Mouse (Mus musculus) ovary, postnatal 36 days (tissue): Measurements from ENCODE around the gene Zbtb8b.
"Not testable (repeated sequence)": the region's sequence is repeated elsewhere in the genome, so short reads cannot be mapped to it uniquely, and the experiment has no call there.

ENCODE experiments used
- DNase-seq: peaks from one replicate; pipeline ENCODE4 v3.0.0; 2022; ENCODE audit warnings: low spot score, mixed read lengths

Zbtb8b gene

GRCm38 (mm10) chr4:129415892-129416291 is 24.8 kb downstream of the Zbtb8b start:
- no peak for DNase-seq

GRCm38 (mm10) chr4:129410991-129411390 is 29.7 kb downstream of the Zbtb8b start:
- no peak for DNase-seq

- DNase-seq = not testable (repeated sequence)
These were observed 30.1 kb downstream of the Zbtb8b start for GRCm38 (mm10) chr4:129410532-129410931.

GRCm38 (mm10) chr4:129406447-129406846 is 34.2 kb downstream of the Zbtb8b start:
- DNase-seq = peak; percentile 71

GRCm38 (mm10) chr4:129399813-129400212 is 40.8 kb downstream of the Zbtb8b start:
- DNase-seq = no peak

- no peak for DNase-seq
These were observed 43.7 kb downstream of the Zbtb8b start for GRCm38 (mm10) chr4:129396960-129397359.

- DNase-seq = no peak
These were observed 46.4 kb downstream of the Zbtb8b start for GRCm38 (mm10) chr4:129394089-129394870.

- DNase-seq = no peak
These were observed 49.6 kb downstream of the Zbtb8b start for GRCm38 (mm10) chr4:129390936-129391557.

- no peak for DNase-seq
These were observed 50.4 kb downstream of the Zbtb8b start for GRCm38 (mm10) chr4:129390216-129390743.

GRCm38 (mm10) chr4:129388404-129388803 is 52.2 kb downstream of the Zbtb8b start:
- DNase-seq = no peak

GRCm38 (mm10) chr4:129386989-129387388 is 53.7 kb downstream of the Zbtb8b start:
- DNase-seq = no peak

- DNase-seq = no peak
These were observed 54.2 kb downstream of the Zbtb8b start for GRCm38 (mm10) chr4:129386269-129386946.

- no peak for DNase-seq
These were observed 55.0 kb downstream of the Zbtb8b start for GRCm38 (mm10) chr4:129385685-129386084.

- DNase-seq = no peak
These were observed 56.2 kb downstream of the Zbtb8b start for GRCm38 (mm10) chr4:129384440-129384839.

- no peak for DNase-seq
These were observed 57.1 kb downstream of the Zbtb8b start for GRCm38 (mm10) chr4:129383586-129383985.

- no peak for DNase-seq
These were observed 58.2 kb downstream of the Zbtb8b start for GRCm38 (mm10) chr4:129382488-129382887.

- DNase-seq = no peak
These were observed 58.6 kb downstream of the Zbtb8b start for GRCm38 (mm10) chr4:129382029-129382428.

GRCm38 (mm10) chr4:129381148-129381547 is 59.5 kb downstream of the Zbtb8b start:
- no peak for DNase-seq

- no peak for DNase-seq
These were observed 60.8 kb downstream of the Zbtb8b start for GRCm38 (mm10) chr4:129379805-129380204.

- DNase-seq = peak; percentile 56
These were observed 62.9 kb downstream of the Zbtb8b start, which contains the start of gene Zbtb8a for GRCm38 (mm10) chr4:129377601-129378390. Gene Zbtb8a, minus strand, starts transcription at chr4:129378116.

- peak; percentile 59 for DNase-seq
These were observed 63.6 kb downstream of the Zbtb8b start for GRCm38 (mm10) chr4:129376961-129377545.
